Mouse (Mus musculus) liver, postnatal 0 days (tissue): ENCODE results near the gene Tiprl. TPM values are rescaled to one million over a fixed set of nuclear protein-coding genes. Genes with fewer than 3 reads are reported as not detected.

ENCODE experiments used
- ATAC-seq: fragments of 200-750 bp; cut with Nextera tagmentation; 2 replicates; pipeline ENCODE4 v1.8.0; 2017; ENCODE audit warnings: mild to moderate bottlenecking, moderate library complexity
- DNase-seq: peaks from one replicate; pipeline ENCODE4 v3.0.0-alpha.2; 2016
- H3K27ac ChIP-seq: fragments of 300-500 bp; sonication (generic); 2 replicates; pipeline ENCODE4 v1.5.1; 2014; ENCODE audit warnings: antibody characterized with exemption, moderate library complexity, mild to moderate bottlenecking, low read depth
- H3K27me3 ChIP-seq: fragments of 300-500 bp; sonication (generic); 2 replicates; pipeline ENCODE4 v1.6.1; 2014; ENCODE audit warnings: low read length, control low read depth, mixed read lengths; ENCODE audit not compliant: insufficient read depth
- H3K36me3 ChIP-seq: fragments of 300-500 bp; sonication (generic); replicated peaks from 2 replicates; pipeline ENCODE4 v1.6.1; 2014; ENCODE audit warnings: mild to moderate bottlenecking, control low read depth, low read length, moderate library complexity, mixed read lengths; ENCODE audit not compliant: insufficient read depth
- H3K4me1 ChIP-seq: fragments of 300-500 bp; sonication (generic); 2 replicates; pipeline ENCODE4 v1.6.1; 2014; ENCODE audit warnings: antibody characterized with exemption, mild to moderate bottlenecking, control low read depth; ENCODE audit not compliant: insufficient read depth
- H3K4me2 ChIP-seq: fragments of 300-500 bp; sonication (generic); 2 replicates; pipeline ENCODE4 v1.6.1; 2014; ENCODE audit warnings: low read depth, mild to moderate bottlenecking, low read length, moderate library complexity, mixed read lengths
- H3K4me3 ChIP-seq: fragments of 300-500 bp; sonication (generic); 2 replicates; pipeline ENCODE4 v1.5.1; 2014; ENCODE audit warnings: low read depth, low read length
- H3K9ac ChIP-seq: fragments of 300-500 bp; sonication (generic); replicated peaks from 2 replicates; pipeline ENCODE4 v1.6.1; 2014; ENCODE audit warnings: mild to moderate bottlenecking, moderate library complexity
- H3K9me3 ChIP-seq: fragments of 300-500 bp; sonication (generic); 2 replicates; pipeline ENCODE4 v1.6.1; 2016; ENCODE audit warnings: mild to moderate bottlenecking, control low read depth, low read length, mixed read lengths
- CTCF ChIP-seq: sonication (generic); IDR thresholded peaks from 2 replicates; pipeline ENCODE4 v1.5.1; 2016; ENCODE audit warnings: antibody characterized with exemption, low read depth
- EP300 ChIP-seq: IDR thresholded peaks from 2 replicates; pipeline ENCODE4 v1.6.1; 2016; ENCODE audit warnings: antibody characterized with exemption, low read depth, mild to moderate bottlenecking
- WGBS: fragments of 180-500 bp; shearing (Covaris S2); extraction: QIAGEN DNeasy Blood & Tissue Kit; methylation state at CpG from one replicate; pipeline ENCODE4 v1.1.7; 2014; ENCODE audit not compliant: insufficient replicate concordance; 5-methylcytosine and 5-hydroxymethylcytosine counted together
- polyA plus RNA-seq: library from polyadenylated mRNA; unstranded; fragments of >200 nt; fragmentation: Nextera tagmentation; extraction: Ambion mirVana; gene quantifications from 2 replicates; pipeline ENCODE4 v1.2.1, GENCODE M21; 2015

Gene Tiprl
- polyA plus RNA-seq, 1 experiment from 2014 or later: 41.3 TPM

- H3K27ac ChIP-seq: no peak overlapping the region
- WGBS: 50% methylated on average over 7 of the region's 7 CpGs
- H3K4me1 ChIP-seq: no peaks in the 10 kb centered on the region
- ATAC-seq (no peak), DNase-seq (no peak)
- peaks cover 54% of the 10 kb centered on the region for H3K36me3 ChIP-seq
- no peaks in the 10 kb centered on the region for H3K27me3 ChIP-seq
- H3K4me3 ChIP-seq: no peak overlapping the region
- H3K4me2 ChIP-seq: no peak overlapping the region
- no peak overlapping the region for H3K9ac ChIP-seq
- no peaks in the 10 kb centered on the region for H3K9me3 ChIP-seq
- TF ChIP-seq EP300 (no peak), CTCF (no peak)
These were observed 21.0 kb downstream of the Tiprl start for GRCm38 (mm10) chr1:165215831-165216230.

GRCm38 (mm10) chr1:165205591-165205990 lies 31.2 kb downstream of the Tiprl start:
- 39% methylated on average over 2 of the region's 2 CpGs for WGBS
- H3K36me3 ChIP-seq: no peaks in the 10 kb centered on the region
- no peak overlapping the region for H3K4me2 ChIP-seq
- no peak for TF ChIP-seq CTCF
- no peak for TF ChIP-seq EP300
- H3K4me3 ChIP-seq: no peak overlapping the region
- H3K27ac ChIP-seq: no peak overlapping the region
- H3K27me3 ChIP-seq: no peaks in the 10 kb centered on the region
- H3K9me3 ChIP-seq: no peaks in the 10 kb centered on the region
- ATAC-seq (no peak), DNase-seq (no peak)
- no peak overlapping the region for H3K9ac ChIP-seq
- H3K4me1 ChIP-seq: no peaks in the 10 kb centered on the region

- no peak for TF ChIP-seq CTCF
- no peak for TF ChIP-seq EP300
- ATAC-seq (no peak), DNase-seq (no peak)
- Histone ChIP-seq H3K4me2 (no peak overlapping the region), H3K4me1 (no peaks in the 10 kb centered on the region; the same call in 1 of the 2 replicates), H3K27me3 (no peaks in the 10 kb centered on the region), H3K4me3 (no peak overlapping the region), H3K27ac (no peak overlapping the region), H3K9me3 (no peaks in the 10 kb centered on the region), H3K36me3 (no peaks in the 10 kb centered on the region), H3K9ac (no peak overlapping the region)
- 22% methylated on average over 2 of the region's 2 CpGs for WGBS
These were observed 33.2 kb downstream of the Tiprl start for GRCm38 (mm10) chr1:165203488-165204035.

DNA sequence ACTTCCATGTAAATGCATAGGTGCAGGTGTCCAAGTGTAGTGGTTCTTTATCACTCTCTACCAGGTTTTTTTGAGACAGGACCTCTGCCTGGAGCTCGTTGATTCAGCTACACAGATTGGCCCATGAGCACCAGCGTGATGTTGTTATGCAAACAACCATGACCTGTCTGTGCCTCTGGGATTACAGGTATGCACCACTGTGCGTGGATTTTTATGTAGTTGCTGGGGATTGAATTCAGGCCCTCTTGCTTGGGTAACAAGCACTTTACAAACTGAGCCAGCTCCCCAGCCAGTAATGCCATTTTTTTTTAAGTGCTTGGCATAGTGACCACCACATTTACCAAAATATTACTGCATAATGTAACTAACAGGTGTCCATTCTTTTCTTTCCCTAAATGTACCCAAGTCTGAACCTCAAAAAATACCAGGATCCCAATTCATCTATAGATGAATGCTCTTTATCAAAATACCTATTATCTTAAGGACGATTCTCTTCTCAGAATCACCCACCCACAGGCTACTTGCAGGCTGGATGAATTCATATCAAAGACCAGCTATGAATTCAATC lies 35.3 kb downstream of the Tiprl start:
- H3K9ac ChIP-seq: no peak overlapping the region
- no peak for ATAC-seq
- 62% methylated on average over 4 of the region's 4 CpGs for WGBS

DNA sequence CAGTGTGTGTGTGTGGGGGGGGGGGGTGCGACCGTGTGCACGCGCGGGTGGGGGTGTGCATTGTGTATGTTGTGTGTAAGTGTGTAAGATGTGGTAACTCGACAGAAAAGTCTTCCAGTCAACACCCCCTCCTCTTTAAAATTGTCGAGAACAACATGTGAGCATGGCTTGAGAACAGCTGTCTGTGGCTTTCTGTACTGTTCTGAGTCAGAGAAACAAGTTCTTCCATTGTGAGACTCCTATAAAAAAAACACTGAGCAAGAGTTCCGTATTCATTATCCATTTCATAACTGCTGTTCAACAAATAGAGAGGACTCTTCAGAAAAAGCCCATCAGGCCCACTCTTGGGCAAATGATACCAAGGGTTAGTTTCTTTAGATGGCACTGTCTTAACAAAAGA lies 36.0 kb downstream of the Tiprl start:
- Histone ChIP-seq H3K36me3 (no peaks in the 10 kb centered on the region), H3K27me3 (no peaks in the 10 kb centered on the region), H3K4me3 (no peak overlapping the region), H3K4me1 (no peaks in the 10 kb centered on the region; the same call in 1 of the 2 replicates), H3K4me2 (no peak overlapping the region), H3K9me3 (no peaks in the 10 kb centered on the region), H3K27ac (no peak overlapping the region), H3K9ac (no peak overlapping the region)
- ATAC-seq (no peak), DNase-seq (no peak)
- WGBS: 78% methylated on average over 8 of the region's 8 CpGs
- TF ChIP-seq EP300: no peak
- no peak for TF ChIP-seq CTCF

More for the DNA sequence above, 35.3 kb downstream of the Tiprl start:
- Histone ChIP-seq H3K4me3 (no peak overlapping the region), H3K4me1 (no peaks in the 10 kb centered on the region; the same call in 1 of the 2 replicates), H3K36me3 (no peaks in the 10 kb centered on the region), H3K27me3 (no peaks in the 10 kb centered on the region), H3K27ac (no peak overlapping the region), H3K9me3 (no peaks in the 10 kb centered on the region), H3K4me2 (no peak overlapping the region)
- DNase-seq: no peak
- TF ChIP-seq CTCF (no peak), EP300 (no peak)

- TF ChIP-seq CTCF (no peak), EP300 (no peak)
These were observed 37.2 kb downstream of the Tiprl start for GRCm38 (mm10) chr1:165199639-165200038.

DNA sequence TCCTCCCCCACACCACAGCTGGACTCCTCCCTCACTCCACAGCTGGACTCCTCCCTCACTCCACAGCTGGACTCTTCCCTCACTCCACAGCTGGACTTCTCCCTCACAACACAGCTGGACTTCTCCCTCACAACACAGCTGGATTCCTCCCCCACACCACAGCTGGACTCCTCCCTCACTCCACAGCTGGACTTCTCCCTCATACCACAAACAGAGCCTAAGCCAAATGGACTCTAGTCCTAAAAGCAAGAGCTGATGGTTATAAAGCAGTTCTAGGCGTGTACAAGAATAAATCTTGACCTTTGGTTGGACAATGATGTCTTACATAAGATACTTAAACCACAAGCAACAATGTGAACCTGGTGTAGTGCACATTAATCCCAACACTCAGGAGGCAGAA lies 37.8 kb downstream of the Tiprl start:
- WGBS: 56% methylated on average over 1 of the region's 1 CpGs
- H3K4me2 ChIP-seq: no peak overlapping the region
- no peak for DNase-seq
- no peak overlapping the region for H3K9ac ChIP-seq
- H3K27me3 ChIP-seq: no peaks in the 10 kb centered on the region
- no peaks in the 10 kb centered on the region for H3K9me3 ChIP-seq
- ATAC-seq: no peak
- H3K4me1 ChIP-seq: peaks cover 16% of the 10 kb centered on the region
- H3K4me3 ChIP-seq: no peak overlapping the region
- no peak overlapping the region for H3K27ac ChIP-seq
- TF ChIP-seq EP300 (no peak), CTCF (no peak)
- H3K36me3 ChIP-seq: no peaks in the 10 kb centered on the region

More at GRCm38 (mm10) chr1:165199639-165200038, 37.2 kb downstream of the Tiprl start:
- Histone ChIP-seq H3K9ac (no peak overlapping the region), H3K9me3 (no peaks in the 10 kb centered on the region), H3K27me3 (no peaks in the 10 kb centered on the region), H3K4me1 (peaks cover 11% of the 10 kb centered on the region), H3K4me2 (no peak overlapping the region), H3K4me3 (no peak overlapping the region), H3K27ac (no peak overlapping the region), H3K36me3 (no peaks in the 10 kb centered on the region)
- no peak for DNase-seq
- 63% methylated on average over 3 of the region's 3 CpGs for WGBS
- no peak for ATAC-seq
